Mouse (Mus musculus) CD8-positive naive resting alpha-beta T cell, adult 2 months (primary cell): ENCODE measurements around the gene Tal1.
A peak's percentile ranks its signal among the peaks of the same experiment; 100 is the strongest.

Experiments used
- DNase-seq, 2 experiments: peaks; one replicate each; pipeline ENCODE4 v3.0.0; 2022; ENCODE audit warnings: low read depth in 2 of 2, low spot score in 2 of 2

The Tal1 gene

GRCm38 (mm10) chr4:115063518-115064239, 7.5 kb downstream of the Tal1 start:
- DNase-seq: no peak

GRCm38 (mm10) chr4:115071668-115072067, 15.4 kb downstream of the Tal1 start:
- DNase-seq: no peak

- no peak for DNase-seq
Observed at GRCm38 (mm10) chr4:115074789-115075188, 18.6 kb downstream of the Tal1 start.

GRCm38 (mm10) chr4:115075204-115075915, 19.1 kb downstream of the Tal1 start:
- peak; percentile 40 to 59 for DNase-seq

- DNase-seq: no peak
Observed at GRCm38 (mm10) chr4:115078892-115079820, 22.9 kb downstream of the Tal1 start.

- DNase-seq: no peak
Observed at GRCm38 (mm10) chr4:115079821-115080349, 23.7 kb downstream of the Tal1 start.

GRCm38 (mm10) chr4:115083031-115083430, 26.8 kb downstream of the Tal1 start:
- no peak for DNase-seq

GRCm38 (mm10) chr4:115085522-115086095, 29.4 kb downstream of the Tal1 start:
- DNase-seq: peak; percentile 56 to 72

GRCm38 (mm10) chr4:115086257-115086656, 30.0 kb downstream of the Tal1 start:
- DNase-seq: no peak

- DNase-seq: no peak
Observed at GRCm38 (mm10) chr4:115086763-115087415, 30.7 kb downstream of the Tal1 start.

- no peak for DNase-seq
Observed at GRCm38 (mm10) chr4:115088611-115089338, 32.5 kb downstream of the Tal1 start, which contains the start of gene Pdzk1ip1. Gene Pdzk1ip1, plus strand, starts transcription at chr4:115088708.

GRCm38 (mm10) chr4:115090592-115090991, 34.4 kb downstream of the Tal1 start:
- DNase-seq: no peak

GRCm38 (mm10) chr4:115091806-115092205, 35.6 kb downstream of the Tal1 start:
- no peak for DNase-seq

GRCm38 (mm10) chr4:115093331-115093864, 37.2 kb downstream of the Tal1 start:
- DNase-seq: no peak

GRCm38 (mm10) chr4:115094056-115094455, 37.8 kb downstream of the Tal1 start:
- DNase-seq: no peak

GRCm38 (mm10) chr4:115095671-115096434, 39.6 kb downstream of the Tal1 start:
- no peak for DNase-seq

- DNase-seq: no peak
Observed at GRCm38 (mm10) chr4:115096435-115097145, 40.4 kb downstream of the Tal1 start.

GRCm38 (mm10) chr4:115097146-115097496, 40.9 kb downstream of the Tal1 start:
- DNase-seq: no peak
